Comparison of ENCODE assay signal across 21 mouse cellular contexts in genomic region chr17:63369631-63370310, GRCm38 (mm10).
DNase-seq lines count a peak whose midpoint lies in the region; ATAC-seq and TF ChIP-seq lines count a peak whose summit lies in the region.
"Had no signal": no experiment of that assay in that cellular context is flagged by ENCODE, and none has a peak within 500 bp of the region (broad histone marks: within the 10 kb centered on the region; RNA-seq: fewer than 3 reads in every experiment).

No protein-coding gene starts in this region.

- H3K4me1 ChIP-seq in liver, postnatal 0 days (ENCODE audit: insufficient read depth), result no peaks in the 10 kb centered on the region
- peaks cover 12 to 48% of the 10 kb centered on the region in 2 experiments for H3K4me1 ChIP-seq in CH12.LX (ENCODE audit: control insufficient read depth in 1 of 2, insufficient read depth in 2 of 2)
- H3K4me1 ChIP-seq in forebrain, embryonic 14.5 days (ENCODE audit: control insufficient read depth, insufficient read depth, low read length), result peaks cover 5% of the 10 kb centered on the region

- peak overlapping the region; percentile 37; the same call in 1 of the 2 replicates for H3K27ac ChIP-seq in liver, postnatal 0 days (ENCODE audit: low read depth)
- peak overlapping the region; percentile 81 for H3K27ac ChIP-seq in CH12.LX (ENCODE audit: insufficient read depth, low read depth)
- H3K27ac ChIP-seq in forebrain, embryonic 14.5 days (ENCODE audit: low read depth, low read length), result no peak overlapping the region
- H3K27ac ChIP-seq: forebrain, embryonic 13.5 days; hindbrain, embryonic 13.5 days; limb, embryonic 12.5 days; liver, embryonic 14.5 days had no signal

- in situ Hi-C loops in CH12.LX (cut with MboI; ENCODE audit: low pct_ligation_motif_present, low pct_unique_long_range_greater_than_20kb, low sequenced_read_pairs), result no loop called here

- WGBS in liver, postnatal 0 days (ENCODE audit: insufficient replicate concordance), result 66% methylated on average over 8 of the region's 8 CpGs
- 70% methylated on average over 8 of the region's 8 CpGs for WGBS in forebrain, embryonic 14.5 days

- no peak overlapping the region for H3K4me2 ChIP-seq in liver, postnatal 0 days (ENCODE audit: low read depth, low read length)
- H3K4me2 ChIP-seq in CH12.LX (ENCODE audit: insufficient read depth, low read depth, poor library complexity, severe bottlenecking), result peak overlapping the region; percentile 85
- no peak overlapping the region for H3K4me2 ChIP-seq in forebrain, embryonic 14.5 days (ENCODE audit: low read length)
- H3K4me2 ChIP-seq: forebrain, embryonic 13.5 days; heart, embryonic 11.5 days; hindbrain, embryonic 13.5 days; limb, embryonic 12.5 days had no signal

- no peaks in the 10 kb centered on the region for H3K36me3 ChIP-seq in liver, postnatal 0 days (replicated peaks; ENCODE audit: insufficient read depth, low read length)
- peaks cover 0 to 7% of the 10 kb centered on the region in 2 experiments for H3K36me3 ChIP-seq in CH12.LX (replicated peaks in 1 of 2; ENCODE audit: control insufficient read depth in 1 of 2, insufficient read depth in 1 of 2, low read length in 1 of 2)
- no peaks in the 10 kb centered on the region for H3K36me3 ChIP-seq in forebrain, embryonic 14.5 days (ENCODE audit: control insufficient read depth, insufficient read depth, low read length)
- H3K36me3 ChIP-seq: hindbrain, embryonic 13.5 days; limb, embryonic 12.5 days had no signal

- no peak for DNase-seq in liver, postnatal 0 days
- DNase-seq in liver (no peak), A20 (ENCODE audit: low read depth, low spot score) (peak; percentile 64), CH12.LX (ENCODE audit: extremely low read depth) (peak; percentile 72)
- no peak for DNase-seq in forebrain, embryonic 14.5 days (ENCODE audit: low spot score)
- DNase-seq in cerebellum, adult 8-10 months, result no peak
- DNase-seq: adrenal gland, postnatal 10 days; cerebellum, adult 11-12 months; cerebellum, postnatal 36 days; gastrocnemius, postnatal 10 days; heart, postnatal 14 days; kidney, postnatal 25 days; right cerebral cortex, adult 18-20 months; thymus, postnatal 36 days had no signal

- TF ChIP-seq POLR2A in CH12.LX (IDR thresholded peaks at IDR 0.05; ENCODE audit: low read depth, low read length), result no peak

- no peak overlapping the region for H3K9ac ChIP-seq in liver, postnatal 0 days (replicated peaks)
- H3K9ac ChIP-seq in CH12.LX (ENCODE audit: insufficient read depth, low read depth), result peak overlapping the region; percentile 71; the same call in 1 of the 2 replicates
- H3K9ac ChIP-seq in forebrain, embryonic 14.5 days (ENCODE audit: low read length), result no peak overlapping the region
- H3K9ac ChIP-seq: forebrain, embryonic 13.5 days; hindbrain, embryonic 13.5 days; limb, embryonic 12.5 days; liver, embryonic 14.5 days had no signal

- H3K9me3 ChIP-seq in liver, postnatal 0 days (ENCODE audit: low read length), result no peaks in the 10 kb centered on the region
- no peaks in the 10 kb centered on the region for H3K9me3 ChIP-seq in CH12.LX (replicated peaks; ENCODE audit: low read length)
- no peaks in the 10 kb centered on the region for H3K9me3 ChIP-seq in forebrain, embryonic 14.5 days (replicated peaks; ENCODE audit: control insufficient read depth, low read length)
- H3K9me3 ChIP-seq: forebrain, embryonic 13.5 days; hindbrain, embryonic 13.5 days; limb, embryonic 12.5 days had no signal

- ATAC-seq in liver, postnatal 0 days, result peak; percentile 60
- ATAC-seq in monocyte, adult 5-6 weeks (replicated peaks; ENCODE audit: insufficient number of reproducible peaks, low FRiP score, low TSS enrichment, poor library complexity, severe bottlenecking), result peak; percentile 84
- no peak for ATAC-seq in forebrain, embryonic 14.5 days
- ATAC-seq: CD4-positive, CD25-positive, alpha-beta regulatory T cell, adult 4 months; forebrain, embryonic 13.5 days had no signal

- dilution Hi-C loops in CH12.LX (cut with MboI; ENCODE audit: extremely low pct_ligation_motif_present, extremely low pct_unique_long_range_greater_than_20kb, low sequenced_read_pairs), result no loop called here

- no peak for TF ChIP-seq RAD21 in CH12.LX (IDR thresholded peaks at IDR 0.05; ENCODE audit: low read depth, low read length)

- TF ChIP-seq CTCF in liver, postnatal 0 days (IDR thresholded peaks at IDR 0.05; ENCODE audit: low read depth), result no peak
- TF ChIP-seq CTCF in CH12.LX (conservative IDR thresholded peaks at IDR 0.05 in 1 of 2, IDR thresholded peaks at IDR 0.05 in 1 of 2; ENCODE audit: low read depth in 2 of 2, low read length in 2 of 2), result no peak

- no peaks in the 10 kb centered on the region for H3K27me3 ChIP-seq in liver, postnatal 0 days (ENCODE audit: insufficient read depth, low read length)
- H3K27me3 ChIP-seq in CH12.LX (replicated peaks), result no peaks in the 10 kb centered on the region
- H3K27me3 ChIP-seq in forebrain, embryonic 14.5 days (replicated peaks; ENCODE audit: control insufficient read depth, insufficient read depth, low read length), result no peaks in the 10 kb centered on the region
- H3K27me3 ChIP-seq: forebrain, embryonic 13.5 days; hindbrain, embryonic 13.5 days; limb, embryonic 12.5 days had no signal

- no peak overlapping the region for H3K4me3 ChIP-seq in liver, postnatal 0 days (ENCODE audit: low read depth, low read length)
- H3K4me3 ChIP-seq in CH12.LX (replicated peaks in 1 of 3; ENCODE audit: low read depth in 2 of 3, low read length in 2 of 3, poor library complexity in 1 of 3), result no peak overlapping the region
- H3K4me3 ChIP-seq in forebrain, embryonic 14.5 days (ENCODE audit: low read depth, low read length), result no peak overlapping the region
- H3K4me3 ChIP-seq: forebrain, embryonic 13.5 days; hindbrain, embryonic 13.5 days; limb, embryonic 12.5 days had no signal

- no peaks in the 10 kb centered on the region for H3K79me2 ChIP-seq in CH12.LX (replicated peaks; ENCODE audit: control insufficient read depth, extremely low read depth, insufficient read depth, poor library complexity, severe bottlenecking)

- TF ChIP-seq EP300 in liver, postnatal 0 days (IDR thresholded peaks at IDR 0.05; ENCODE audit: low read depth), result no peak
- no peak for TF ChIP-seq EP300 in CH12.LX (IDR thresholded peaks at IDR 0.05; ENCODE audit: low read length)

TF ChIP-seq in CH12.LX, 34 proteins besides CTCF, POLR2A, EP300 and RAD21:
- TF ChIP-seq UBTF (IDR thresholded peaks at IDR 0.05; ENCODE audit: low read depth, low read length) (no peak), ZNF384 (IDR thresholded peaks at IDR 0.05; ENCODE audit: low read depth, low read length) (no peak), MAX (IDR thresholded peaks at IDR 0.05; ENCODE audit: low read length) (no peak), CHD2 (IDR thresholded peaks at IDR 0.05; ENCODE audit: low read length) (no peak), IRF4 (IDR thresholded peaks at IDR 0.05; ENCODE audit: low read depth, low read length) (no peak), SIN3A (IDR thresholded peaks at IDR 0.05; ENCODE audit: low read length) (no peak), KAT2A (IDR thresholded peaks at IDR 0.05; ENCODE audit: insufficient replicate concordance, low read length) (no peak), MAZ (IDR thresholded peaks at IDR 0.05; ENCODE audit: low read depth, low read length) (no peak), PAX5 (IDR thresholded peaks at IDR 0.05; ENCODE audit: low read length) (no peak), ETS1 (conservative IDR thresholded peaks at IDR 0.05; ENCODE audit: low read depth, low read length) (peak; percentile 77), BHLHE40 (IDR thresholded peaks at IDR 0.05; ENCODE audit: low read depth, low read length) (peak; percentile 77), NELFE (IDR thresholded peaks at IDR 0.05; ENCODE audit: low read depth, low read length) (no peak), ZMIZ1 (IDR thresholded peaks at IDR 0.05; ENCODE audit: low read depth, low read length) (no peak), SMC3 (IDR thresholded peaks at IDR 0.05; ENCODE audit: low read depth, low read length) (no peak), MYC (IDR thresholded peaks at IDR 0.05; ENCODE audit: low read depth, low read length) (no peak), MXI1 (IDR thresholded peaks at IDR 0.05; ENCODE audit: low read depth, low read length) (no peak), ELF1 (IDR thresholded peaks at IDR 0.05; ENCODE audit: low read depth, low read length) (peak; percentile 57; the same call in 1 of the 2 replicates), TCF12 (IDR thresholded peaks at IDR 0.05; ENCODE audit: low read depth, low read length) (peak; percentile 24; the same call in 1 of the 2 replicates), RCOR1 (conservative IDR thresholded peaks at IDR 0.05; ENCODE audit: low read depth, low read length) (no peak), POLR2AphosphoS2 (IDR thresholded peaks at IDR 0.05; ENCODE audit: low read depth, low read length) (no peak), CHD1 (IDR thresholded peaks at IDR 0.05; ENCODE audit: low read depth, low read length) (no peak), HCFC1 (IDR thresholded peaks at IDR 0.05; ENCODE audit: low read depth, low read length) (no peak), NRF1 (IDR thresholded peaks at IDR 0.05; ENCODE audit: low read depth, low read length) (no peak), JUN (IDR thresholded peaks at IDR 0.05; ENCODE audit: insufficient read depth, low read depth, low read length) (peak; percentile 96), USF2 (conservative IDR thresholded peaks at IDR 0.05; ENCODE audit: low read depth, low read length) (no peak), E2F4 (IDR thresholded peaks at IDR 0.05; ENCODE audit: insufficient replicate concordance, low read depth, low read length) (no peak), JUND (conservative IDR thresholded peaks at IDR 0.05; ENCODE audit: low read depth, low read length) (peak; percentile 83; the same call in 1 of the 2 replicates), ZC3H11A (IDR thresholded peaks at IDR 0.05; ENCODE audit: low read depth, low read length) (no peak), GABPA (IDR thresholded peaks at IDR 0.05; ENCODE audit: insufficient replicate concordance, low read depth, low read length) (no peak), TBP (conservative IDR thresholded peaks at IDR 0.05; ENCODE audit: low read depth, low read length) (peak; percentile 56), MEF2A (IDR thresholded peaks at IDR 0.05; ENCODE audit: borderline replicate concordance, low read depth, low read length) (peak; percentile 79; the same call in 1 of the 2 replicates), USF1 (IDR thresholded peaks at IDR 0.05; ENCODE audit: low read depth, low read length) (no peak), MAFK (IDR thresholded peaks at IDR 0.05; ENCODE audit: insufficient replicate concordance, low read length) (no peak), ZKSCAN1 (IDR thresholded peaks at IDR 0.05; ENCODE audit: borderline replicate concordance, low read depth, low read length) (no peak)

Comparison
In these comparisons a context has a peak if more than half of its experiments do, and no peak if none do; other contexts are left out.
1. DNase-seq: peak in A20 (single experiment) and CH12.LX (single experiment); none in liver, postnatal 0 days (single experiment), liver (single experiment), forebrain, embryonic 14.5 days (single experiment) and cerebellum, adult 8-10 months (single experiment).